Mouse (Mus musculus): ENCODE measurements at regions not wholly inside any gene's neighbourhood (a gene's known extent, or its start where the extent isn't known, plus 50 kb on each side); places are given as distances from the start of the nearest gene placed in this dataset.

- no peak for TF ChIP-seq CTCF (IDR thresholded peaks at IDR 0.05 in 2 of 3, conservative IDR thresholded peaks at IDR 0.05 in 1 of 3; ENCODE audit: control insufficient read depth in 1 of 3, insufficient read depth in 1 of 3, low read depth in 2 of 3, low read length in 3 of 3, poor library complexity in 1 of 3, severe bottlenecking in 1 of 3)
- no peak for TF ChIP-seq ETS1 (IDR thresholded peaks at IDR 0.05; ENCODE audit: low read depth, low read length)
- no peak for TF ChIP-seq ZC3H11A (IDR thresholded peaks at IDR 0.05; ENCODE audit: low read depth, low read length)
- TF ChIP-seq POLR2A (IDR thresholded peaks at IDR 0.05; ENCODE audit: control insufficient read depth in 1 of 2, insufficient read depth in 1 of 2, low read depth in 1 of 2, low read length in 2 of 2, poor library complexity in 1 of 2): no peak
- TF ChIP-seq GABPA (IDR thresholded peaks at IDR 0.05; ENCODE audit: low read depth, low read length): no peak
- no peak for TF ChIP-seq SMC3 (IDR thresholded peaks at IDR 0.05; ENCODE audit: low read depth, low read length)
- no peak for TF ChIP-seq GATA1 (IDR thresholded peaks at IDR 0.05; ENCODE audit: low read depth, low read length)
- no peak for TF ChIP-seq CHD2 (IDR thresholded peaks at IDR 0.05; ENCODE audit: low read length)
These were observed 193.2 kb downstream of the Drd1 start for GRCm38 (mm10) chr13:53862336-53862735.
